Mouse (Mus musculus): ENCODE results near the gene Mgp.
A peak's percentile ranks its signal among the peaks of the same experiment; 100 is the strongest.

The Mgp gene

GRCm38 (mm10) chr6:136875670-136876069, at the start of gene Mgp:
Mgp (minus strand) TSS chr6:136875823.
- DNase-seq (ENCODE audit: low spot score in 2 of 2): peak in 1 of 2 experiments; percentile 60

- no peak for DNase-seq (ENCODE audit: low spot score in 2 of 2)
Measured at GRCm38 (mm10) chr6:136925049-136925448, 49.4 kb upstream of the Mgp start.

GRCm38 (mm10) chr6:136923532-136923931, 47.9 kb upstream of the Mgp start, which contains the start of gene Pde6h:
Pde6h (plus strand) TSS chr6:136923832.
- DNase-seq (ENCODE audit: low spot score in 2 of 2): no peak

GRCm38 (mm10) chr6:136922871-136923270, 47.2 kb upstream of the Mgp start:
- no peak for DNase-seq (ENCODE audit: low spot score in 2 of 2)

GRCm38 (mm10) chr6:136922080-136922479, 46.5 kb upstream of the Mgp start, which contains the start of gene Erp27:
Erp27 (minus strand) TSS chr6:136922180.
- DNase-seq (ENCODE audit: low spot score in 2 of 2): no peak

- no peak for DNase-seq (ENCODE audit: low spot score in 2 of 2)
Measured at GRCm38 (mm10) chr6:136921601-136922000, 46.0 kb upstream of the Mgp start.

GRCm38 (mm10) chr6:136920320-136921257, 45.0 kb upstream of the Mgp start:
- DNase-seq (ENCODE audit: low spot score in 2 of 2): peak; percentile 55 to 58

- no peak for DNase-seq (ENCODE audit: low spot score in 2 of 2)
Measured at GRCm38 (mm10) chr6:136917885-136918284, 42.3 kb upstream of the Mgp start.

GRCm38 (mm10) chr6:136915721-136916395, 40.2 kb upstream of the Mgp start:
- no peak for DNase-seq (ENCODE audit: low spot score in 2 of 2)

- no peak for DNase-seq (ENCODE audit: low spot score in 2 of 2)
Measured at GRCm38 (mm10) chr6:136914234-136914633, 38.6 kb upstream of the Mgp start.

- peak in 1 of 2 experiments; percentile 40 for DNase-seq (ENCODE audit: low spot score in 2 of 2)
Measured at GRCm38 (mm10) chr6:136913384-136914126, 37.9 kb upstream of the Mgp start.

- no peak for DNase-seq (ENCODE audit: low spot score in 2 of 2)
Measured at GRCm38 (mm10) chr6:136912751-136913265, 37.2 kb upstream of the Mgp start.

GRCm38 (mm10) chr6:136910247-136910890, 34.7 kb upstream of the Mgp start:
- no peak for DNase-seq (ENCODE audit: low spot score in 2 of 2)

GRCm38 (mm10) chr6:136906937-136907293, 31.3 kb upstream of the Mgp start:
- DNase-seq (ENCODE audit: low spot score in 2 of 2): no peak

GRCm38 (mm10) chr6:136906283-136906936, 30.8 kb upstream of the Mgp start:
- DNase-seq (ENCODE audit: low spot score in 2 of 2): no peak

- no peak for DNase-seq (ENCODE audit: low spot score in 2 of 2)
Measured at GRCm38 (mm10) chr6:136903885-136904470, 28.4 kb upstream of the Mgp start.

- no peak for DNase-seq (ENCODE audit: low spot score in 2 of 2)
Measured at GRCm38 (mm10) chr6:136902527-136902926, 26.9 kb upstream of the Mgp start.

GRCm38 (mm10) chr6:136901010-136901409, 25.4 kb upstream of the Mgp start:
- DNase-seq (ENCODE audit: low spot score in 2 of 2): no peak

- DNase-seq (ENCODE audit: low spot score in 2 of 2): no peak
Measured at GRCm38 (mm10) chr6:136900369-136901009, 24.9 kb upstream of the Mgp start.

- no peak for DNase-seq (ENCODE audit: low spot score in 2 of 2)
Measured at GRCm38 (mm10) chr6:136898954-136899353, 23.3 kb upstream of the Mgp start.
